20 mouse cellular contexts compared by ENCODE assay signal in the genomic region with DNA sequence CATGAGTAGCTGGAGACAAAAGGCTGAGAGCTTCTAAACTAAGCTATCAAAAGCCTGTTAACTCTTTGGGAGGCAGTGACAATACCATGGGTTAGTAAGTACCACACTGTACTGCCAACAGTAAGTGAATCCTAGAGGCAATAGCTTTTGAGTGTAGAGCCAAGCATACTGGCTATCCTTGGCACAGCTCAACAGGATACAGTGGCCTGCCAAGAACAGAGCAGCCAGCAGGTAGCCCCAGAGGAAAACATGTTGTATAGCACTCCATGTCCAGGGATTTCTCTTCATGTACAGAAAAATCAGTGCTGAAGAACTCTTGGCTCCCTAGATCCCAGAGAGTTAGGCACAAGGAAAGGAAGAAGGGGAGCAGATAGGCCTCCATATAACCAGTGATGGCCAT.
A peak's percentile ranks its signal among the peaks of the same experiment; 100 is the strongest.
DNase-seq lines count a peak whose midpoint lies in the region; ATAC-seq and TF ChIP-seq lines count a peak whose summit lies in the region.
"Had no signal": no experiment of that assay in that cellular context is flagged by ENCODE, and none has a peak within 500 bp of the region (broad histone marks: within the 10 kb centered on the region; RNA-seq: fewer than 3 reads in every experiment).

No protein-coding gene starts in this region.

- ATAC-seq in forebrain, postnatal 0 days = no peak
- ATAC-seq: midbrain, embryonic 13.5 days had no signal

- H3K9me3 ChIP-seq in forebrain, postnatal 0 days (ENCODE audit: low read length) = no peaks in the 10 kb centered on the region
- H3K9me3 ChIP-seq: hindbrain, embryonic 10.5 days; kidney, embryonic 15.5 days; limb, embryonic 15.5 days; lung, embryonic 15.5 days; midbrain, embryonic 13.5 days had no signal

- DNase-seq in heart, adult 2 months = peak in 1 of 2 experiments; percentile 30
- no peak for DNase-seq in heart, postnatal 36 days
- DNase-seq in cerebellum, adult 11-12 months = peak; percentile 94
- DNase-seq in cerebellum, adult 9-10 months = peak; percentile 96
- peak; percentile 51 for DNase-seq in fat pad, adult 2 months (ENCODE audit: extremely low read depth, low read depth, low spot score)
- no peak for DNase-seq in urinary bladder, postnatal 36 days (ENCODE audit: low spot score in 2 of 2)
- no peak for DNase-seq in forebrain, postnatal 0 days
- DNase-seq: adrenal gland, postnatal 36 days; gastrocnemius, postnatal 25 days; kidney, adult 11 months; kidney, postnatal 4 days; lung, postnatal 36 days had no signal

- H3K4me3 ChIP-seq in heart, adult 2 months = no peak overlapping the region
- no peak overlapping the region for H3K4me3 ChIP-seq in forebrain, postnatal 0 days (ENCODE audit: low read depth, low read length)
- H3K4me3 ChIP-seq: hindbrain, embryonic 10.5 days; kidney, embryonic 15.5 days; left cerebral cortex, adult 2 months; limb, embryonic 15.5 days; lung, embryonic 15.5 days; megakaryocyte, embryonic 14.5 days; midbrain, embryonic 13.5 days had no signal

- no peak overlapping the region for H3K27ac ChIP-seq in heart, adult 2 months
- no peak overlapping the region for H3K27ac ChIP-seq in forebrain, postnatal 0 days (ENCODE audit: low read depth, low read length)
- H3K27ac ChIP-seq: hindbrain, embryonic 10.5 days; kidney, embryonic 15.5 days; left cerebral cortex, adult 2 months; limb, embryonic 15.5 days; liver, embryonic 14.5 days; lung, embryonic 15.5 days; midbrain, embryonic 13.5 days had no signal

- no peaks in the 10 kb centered on the region for H3K79me2 ChIP-seq in heart, adult 2 months (replicated peaks; ENCODE audit: control insufficient read depth, insufficient read depth, low read length)

- intact Hi-C loops in heart, adult 2 months (cut with DNase I) = loop anchor here (5.0 kb wide), 1 partner anchor 126 kb away; no protein-coding TSS in a partner anchor
- intact Hi-C loops in heart, postnatal 36 days (cut with DNase I) = no loop called here

- 0 out of 2 replicates have a peak, but pooled peaks cover 1% of the 10 kb centered on the region for H3K4me1 ChIP-seq in heart, adult 2 months (ENCODE audit: control insufficient read depth, insufficient read depth, low read length)
- H3K4me1 ChIP-seq in forebrain, postnatal 0 days (ENCODE audit: insufficient read depth) = no peaks in the 10 kb centered on the region
- H3K4me1 ChIP-seq: hindbrain, embryonic 10.5 days; kidney, embryonic 15.5 days; limb, embryonic 15.5 days; lung, embryonic 15.5 days; megakaryocyte, embryonic 14.5 days; midbrain, embryonic 13.5 days had no signal

- no peaks in the 10 kb centered on the region for H3K36me3 ChIP-seq in heart, adult 2 months (ENCODE audit: control insufficient read depth, insufficient read depth, low read length)
- peaks cover 8% of the 10 kb centered on the region; the same call in 1 of the 2 replicates for H3K36me3 ChIP-seq in forebrain, postnatal 0 days (ENCODE audit: insufficient read depth)
- H3K36me3 ChIP-seq: hindbrain, embryonic 10.5 days; kidney, embryonic 15.5 days; limb, embryonic 15.5 days; lung, embryonic 15.5 days had no signal

- TF ChIP-seq EP300 in heart, adult 2 months (IDR thresholded peaks at IDR 0.05; ENCODE audit: insufficient read depth, low read depth, low read length) = no peak

- no peak overlapping the region for H3K4me2 ChIP-seq in forebrain, postnatal 0 days (ENCODE audit: low read depth)
- H3K4me2 ChIP-seq: kidney, embryonic 15.5 days; limb, embryonic 15.5 days; lung, embryonic 15.5 days; midbrain, embryonic 13.5 days had no signal

- no peaks in the 10 kb centered on the region for H3K27me3 ChIP-seq in heart, adult 2 months (ENCODE audit: control insufficient read depth, insufficient read depth, low read length)
- H3K27me3 ChIP-seq in forebrain, postnatal 0 days (ENCODE audit: insufficient read depth, low read length) = no peaks in the 10 kb centered on the region
- H3K27me3 ChIP-seq: kidney, embryonic 15.5 days; limb, embryonic 15.5 days; lung, embryonic 15.5 days; megakaryocyte, embryonic 14.5 days; midbrain, embryonic 13.5 days had no signal

- no peak for TF ChIP-seq POLR2A in heart, adult 2 months (IDR thresholded peaks at IDR 0.05; ENCODE audit: insufficient read depth, low read depth, low read length)

- peak; percentile 22 for TF ChIP-seq CTCF in heart, adult 2 months (IDR thresholded peaks at IDR 0.05)
- TF ChIP-seq CTCF in forebrain, postnatal 0 days (IDR thresholded peaks at IDR 0.05; ENCODE audit: low read depth) = no peak

- no peak overlapping the region for H3K9ac ChIP-seq in heart, adult 2 months (ENCODE audit: low read depth, low read length)
- no peak overlapping the region for H3K9ac ChIP-seq in forebrain, postnatal 0 days
- H3K9ac ChIP-seq: kidney, embryonic 15.5 days; limb, embryonic 15.5 days; liver, embryonic 14.5 days; lung, embryonic 15.5 days; midbrain, embryonic 13.5 days had no signal

Comparison
In these comparisons a context has a peak if more than half of its experiments do, and no peak if none do; other contexts are left out.
1. DNase-seq: peak in cerebellum, adult 11-12 months (single experiment), cerebellum, adult 9-10 months (single experiment) and fat pad, adult 2 months (single experiment); none in heart, postnatal 36 days (0 of 2), urinary bladder, postnatal 36 days (0 of 2) and forebrain, postnatal 0 days (single experiment).